Mouse (Mus musculus) left cerebral cortex, postnatal 14 days (tissue): ENCODE measurements around the gene Zbtb16. TPM values are rescaled to one million over a fixed set of nuclear protein-coding genes. Genes with fewer than 3 reads are reported as not detected.
A peak's percentile ranks its signal among the peaks of the same experiment; 100 is the strongest.

Experiments
- DNase-seq, 2 experiments: peaks; one replicate each; pipeline ENCODE4 v3.0.0; 2021 to 2022; ENCODE audit warnings: low spot score in 2 of 2, mixed read lengths in 1 of 2
- intact Hi-C: fragments of 180-260 bp; cut with DNase I; formaldehyde crosslinking; loops from one replicate; pipeline ENCODE4 v1.15.1; 2025
- total RNA-seq, 2 experiments: library from RNA; stranded (reverse); gene quantifications; 2 replicates each; pipeline ENCODE4 v1.2.3; 2021

Gene Zbtb16
- total RNA-seq, 2 experiments from 2014 or later: 56.2 to 65.7 TPM

GRCm38 (mm10) chr9:48782284-48783060 lies 53.5 kb downstream of the Zbtb16 start:
- intact Hi-C loops: no loop called here
- DNase-seq: no peak

- intact Hi-C loops: loop anchor here (5.0 kb wide), 1 partner anchor 39 kb away; no protein-coding TSS in a partner anchor
- peak; percentile 40 to 54 for DNase-seq
These were observed 59.8 kb downstream of the Zbtb16 start for GRCm38 (mm10) chr9:48776268-48776667.

- intact Hi-C loops: loop anchor here (5.0 kb wide), 1 partner anchor 38 kb away; no protein-coding TSS in a partner anchor
- DNase-seq: no peak
These were observed 60.5 kb downstream of the Zbtb16 start for GRCm38 (mm10) chr9:48775561-48775960.

- intact Hi-C loops: no loop called here
- no peak for DNase-seq
These were observed 62.3 kb downstream of the Zbtb16 start for GRCm38 (mm10) chr9:48773710-48774109.

- intact Hi-C loops: no loop called here
- DNase-seq: no peak
These were observed 62.9 kb downstream of the Zbtb16 start for GRCm38 (mm10) chr9:48773130-48773529.

GRCm38 (mm10) chr9:48771504-48771903 lies 64.5 kb downstream of the Zbtb16 start:
- intact Hi-C loops: no loop called here

GRCm38 (mm10) chr9:48768965-48769364 lies 67.1 kb downstream of the Zbtb16 start:
- DNase-seq: no peak
- intact Hi-C loops: no loop called here

More at GRCm38 (mm10) chr9:48771504-48771903, 64.5 kb downstream of the Zbtb16 start:
- no peak for DNase-seq

GRCm38 (mm10) chr9:48767666-48768432 lies 68.2 kb downstream of the Zbtb16 start:
- DNase-seq: peak; percentile 67 to 76
- intact Hi-C loops: no loop called here

GRCm38 (mm10) chr9:48765927-48766326 lies 70.1 kb downstream of the Zbtb16 start:
- intact Hi-C loops: no loop called here
- DNase-seq: no peak

- intact Hi-C loops: no loop called here
- DNase-seq: no peak
These were observed 71.7 kb downstream of the Zbtb16 start for GRCm38 (mm10) chr9:48764311-48764710.

- intact Hi-C loops: no loop called here
- DNase-seq: no peak
These were observed 74.0 kb downstream of the Zbtb16 start for GRCm38 (mm10) chr9:48761732-48762637.

GRCm38 (mm10) chr9:48761175-48761556 lies 74.9 kb downstream of the Zbtb16 start:
- DNase-seq: no peak
- intact Hi-C loops: no loop called here

GRCm38 (mm10) chr9:48760449-48761174 lies 75.4 kb downstream of the Zbtb16 start:
- intact Hi-C loops: no loop called here
- DNase-seq: peak; percentile 79 to 80

- intact Hi-C loops: no loop called here
- no peak for DNase-seq
These were observed 76.9 kb downstream of the Zbtb16 start for GRCm38 (mm10) chr9:48759098-48759497.

- intact Hi-C loops: no loop called here
- no peak for DNase-seq
These were observed 78.1 kb downstream of the Zbtb16 start for GRCm38 (mm10) chr9:48757650-48758580.

GRCm38 (mm10) chr9:48756261-48756812 lies 79.7 kb downstream of the Zbtb16 start:
- intact Hi-C loops: no loop called here
- no peak for DNase-seq

- no peak for DNase-seq
- intact Hi-C loops: no loop called here
These were observed 80.5 kb downstream of the Zbtb16 start for GRCm38 (mm10) chr9:48755438-48756070.
